Mouse (Mus musculus) adrenal gland, postnatal 25 days (tissue): ENCODE measurements at regions not wholly inside any gene's neighbourhood (a gene's known extent, or its start where the extent isn't known, plus 50 kb on each side); places are given as distances from the start of the nearest gene placed in this dataset.
"Not testable (repeated sequence)": the region's sequence is repeated elsewhere in the genome, so short reads cannot be mapped to it uniquely, and the experiment has no call there.

ENCODE experiments used
- DNase-seq: peaks from one replicate; pipeline ENCODE4 v3.0.0; 2021; ENCODE audit warnings: mixed read lengths

DNA sequence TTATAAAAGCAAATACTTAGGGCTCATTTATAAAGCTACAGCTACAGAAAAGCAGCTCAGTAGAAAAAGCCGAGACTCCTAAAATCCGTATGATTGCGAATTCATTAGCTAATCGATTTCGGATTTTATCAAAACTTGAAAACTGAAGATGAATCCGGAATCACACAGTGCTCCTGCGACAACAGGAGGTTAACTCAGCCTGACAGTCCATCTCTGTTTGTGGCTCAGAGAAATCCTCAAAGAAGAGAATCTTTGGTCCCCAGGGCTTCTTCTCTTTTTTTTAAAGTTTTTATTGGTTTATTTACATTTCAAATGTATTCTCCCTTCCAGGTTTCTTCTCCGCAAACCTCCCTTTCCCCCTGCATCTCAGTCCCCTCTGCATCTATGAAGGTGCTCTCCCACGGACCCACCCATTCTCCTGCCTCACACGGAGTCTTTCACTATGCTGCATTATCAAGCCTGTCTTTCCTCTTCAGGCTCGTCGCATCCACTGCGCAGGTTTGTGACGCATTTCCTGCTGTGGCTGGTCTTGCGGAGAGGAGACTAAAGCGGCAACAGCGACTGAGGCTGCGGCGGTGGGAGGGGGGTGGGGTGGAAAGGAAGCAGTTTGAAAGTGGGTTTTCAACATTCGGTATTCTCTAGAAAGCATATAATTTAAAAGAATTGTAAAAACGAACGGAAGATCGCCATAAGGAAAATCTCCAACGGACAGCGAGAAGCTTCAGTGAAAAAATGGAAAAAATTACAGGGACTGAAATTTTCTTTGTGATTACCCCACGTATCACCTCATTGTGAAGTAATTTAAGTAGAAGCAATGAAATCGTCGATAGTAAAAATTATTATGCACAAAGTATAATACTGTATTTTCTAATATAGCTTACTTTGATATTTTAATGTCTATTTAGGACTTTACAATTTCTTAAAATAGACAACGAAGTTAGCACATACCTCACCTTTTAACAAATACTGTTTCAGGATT is 482.5 kb upstream of the Snrpn start:
- peak; percentile 39 for DNase-seq

DNA sequence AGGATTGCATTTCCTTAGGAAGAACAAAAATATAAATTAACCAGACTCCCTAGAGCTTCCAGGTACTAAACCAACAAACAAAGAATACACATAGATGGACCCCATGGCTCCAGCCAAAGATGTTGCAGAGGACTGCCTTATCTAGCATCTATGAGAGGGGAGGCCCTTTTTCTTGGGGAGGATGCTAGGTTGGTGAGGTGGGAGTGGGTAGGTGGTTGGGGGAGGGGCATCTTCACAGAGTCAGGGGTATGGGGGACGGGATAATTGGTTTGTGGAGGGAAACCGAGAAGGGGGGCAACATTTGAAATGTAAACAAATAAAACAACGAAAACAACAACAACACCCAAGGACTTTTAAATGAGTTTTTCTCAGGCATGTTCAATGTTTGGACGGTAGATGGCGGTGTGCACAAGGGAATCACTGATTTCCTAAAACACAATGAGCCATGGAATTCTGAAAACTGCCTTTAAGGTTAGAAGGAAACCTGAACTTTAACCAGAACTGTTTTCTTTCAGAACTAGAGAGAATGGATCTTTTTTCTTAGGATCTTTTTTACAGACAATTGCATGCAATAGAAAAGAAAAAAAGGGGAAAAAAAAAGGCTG is 477.2 kb upstream of the Snrpn start:
- not testable (repeated sequence) for DNase-seq
